Mouse (Mus musculus): ENCODE data around the gene Slc25a24. TPM values are rescaled to one million over a fixed set of nuclear protein-coding genes. Genes with fewer than 3 reads are reported as not detected.

The Slc25a24 gene
- total and polyA plus RNA-seq, 3 experiments: 0.08 TPM; not detected in 2

- Histone ChIP-seq H3K79me2 (replicated peaks; ENCODE audit: control insufficient read depth, extremely low read depth, insufficient read depth, poor library complexity, severe bottlenecking) (no peaks in the 10 kb centered on the region), H3K27me3 (replicated peaks) (no peaks in the 10 kb centered on the region), H3K27ac (ENCODE audit: insufficient read depth, low read depth) (no peak overlapping the region), H3K36me3 (replicated peaks in 1 of 2; ENCODE audit: control insufficient read depth in 1 of 2, insufficient read depth in 1 of 2, low read length in 1 of 2) (no peaks in the 10 kb centered on the region), H3K9me3 (replicated peaks; ENCODE audit: low read length) (no peaks in the 10 kb centered on the region), H3K4me3 (replicated peaks in 1 of 3; ENCODE audit: low read depth in 2 of 3, low read length in 2 of 3, poor library complexity in 1 of 3) (no peak overlapping the region), H3K4me2 (ENCODE audit: insufficient read depth, low read depth, poor library complexity, severe bottlenecking) (no peak overlapping the region), H3K4me1 (ENCODE audit: control insufficient read depth in 1 of 2, insufficient read depth in 2 of 2) (peaks cover 0 to 9% of the 10 kb centered on the region in 2 experiments; a peak in 2 of 4 replicates), H3K9ac (ENCODE audit: insufficient read depth, low read depth) (no peak overlapping the region)
- in situ Hi-C loops (cut with MboI; ENCODE audit: low pct_ligation_motif_present, low pct_unique_long_range_greater_than_20kb, low sequenced_read_pairs): no loop called here
- TF ChIP-seq ZC3H11A (IDR thresholded peaks at IDR 0.05; ENCODE audit: low read depth, low read length) (no peak), ZMIZ1 (IDR thresholded peaks at IDR 0.05; ENCODE audit: low read depth, low read length) (no peak), MXI1 (IDR thresholded peaks at IDR 0.05; ENCODE audit: low read depth, low read length) (no peak), ETS1 (conservative IDR thresholded peaks at IDR 0.05; ENCODE audit: low read depth, low read length) (no peak), CHD1 (IDR thresholded peaks at IDR 0.05; ENCODE audit: low read depth, low read length) (no peak), PAX5 (IDR thresholded peaks at IDR 0.05; ENCODE audit: low read length) (no peak), TBP (conservative IDR thresholded peaks at IDR 0.05; ENCODE audit: low read depth, low read length) (no peak), MYC (IDR thresholded peaks at IDR 0.05; ENCODE audit: low read depth, low read length) (no peak), MAFK (IDR thresholded peaks at IDR 0.05; ENCODE audit: insufficient replicate concordance, low read length) (no peak), RAD21 (IDR thresholded peaks at IDR 0.05; ENCODE audit: low read depth, low read length) (no peak), ELF1 (IDR thresholded peaks at IDR 0.05; ENCODE audit: low read depth, low read length) (no peak), HCFC1 (IDR thresholded peaks at IDR 0.05; ENCODE audit: low read depth, low read length) (no peak), RCOR1 (conservative IDR thresholded peaks at IDR 0.05; ENCODE audit: low read depth, low read length) (no peak)
- dilution Hi-C loops (cut with MboI; ENCODE audit: extremely low pct_ligation_motif_present, extremely low pct_unique_long_range_greater_than_20kb, low sequenced_read_pairs): no loop called here
- no peak for DNase-seq (ENCODE audit: extremely low read depth)
Observed at GRCm38 (mm10) chr3:109165214-109165829, 42.4 kb downstream of the Slc25a24 start.

- Histone ChIP-seq H3K4me3 (replicated peaks in 1 of 3; ENCODE audit: low read depth in 2 of 3, low read length in 2 of 3, poor library complexity in 1 of 3) (no peak overlapping the region), H3K36me3 (replicated peaks in 1 of 2; ENCODE audit: control insufficient read depth in 1 of 2, insufficient read depth in 1 of 2, low read length in 1 of 2) (no peaks in the 10 kb centered on the region), H3K79me2 (replicated peaks; ENCODE audit: control insufficient read depth, extremely low read depth, insufficient read depth, poor library complexity, severe bottlenecking) (no peaks in the 10 kb centered on the region), H3K27me3 (replicated peaks) (no peaks in the 10 kb centered on the region), H3K27ac (ENCODE audit: insufficient read depth, low read depth) (no peak overlapping the region), H3K9me3 (replicated peaks; ENCODE audit: low read length) (no peaks in the 10 kb centered on the region), H3K9ac (ENCODE audit: insufficient read depth, low read depth) (no peak overlapping the region), H3K4me2 (ENCODE audit: insufficient read depth, low read depth, poor library complexity, severe bottlenecking) (no peak overlapping the region), H3K4me1 (ENCODE audit: control insufficient read depth in 1 of 2, insufficient read depth in 2 of 2) (peaks cover 0 to 10% of the 10 kb centered on the region in 2 experiments; a peak in 2 of 4 replicates)
- in situ Hi-C loops (cut with MboI; ENCODE audit: low pct_ligation_motif_present, low pct_unique_long_range_greater_than_20kb, low sequenced_read_pairs) (no loop called here), dilution Hi-C loops (cut with MboI; ENCODE audit: extremely low pct_ligation_motif_present, extremely low pct_unique_long_range_greater_than_20kb, low sequenced_read_pairs) (no loop called here)
- DNase-seq (ENCODE audit: extremely low read depth): no peak
- TF ChIP-seq CTCF (conservative IDR thresholded peaks at IDR 0.05 in 1 of 2, IDR thresholded peaks at IDR 0.05 in 1 of 2; ENCODE audit: low read depth in 2 of 2, low read length in 2 of 2) (no peak), MAX (IDR thresholded peaks at IDR 0.05; ENCODE audit: low read length) (no peak), HCFC1 (IDR thresholded peaks at IDR 0.05; ENCODE audit: low read depth, low read length) (no peak), JUN (IDR thresholded peaks at IDR 0.05; ENCODE audit: insufficient read depth, low read depth, low read length) (no peak), MXI1 (IDR thresholded peaks at IDR 0.05; ENCODE audit: low read depth, low read length) (no peak), SMC3 (IDR thresholded peaks at IDR 0.05; ENCODE audit: low read depth, low read length) (no peak), USF1 (IDR thresholded peaks at IDR 0.05; ENCODE audit: low read depth, low read length) (no peak), PAX5 (IDR thresholded peaks at IDR 0.05; ENCODE audit: low read length) (no peak), IRF4 (IDR thresholded peaks at IDR 0.05; ENCODE audit: low read depth, low read length) (no peak), NELFE (IDR thresholded peaks at IDR 0.05; ENCODE audit: low read depth, low read length) (no peak), ZNF384 (IDR thresholded peaks at IDR 0.05; ENCODE audit: low read depth, low read length) (no peak), MAZ (IDR thresholded peaks at IDR 0.05; ENCODE audit: low read depth, low read length) (no peak), BHLHE40 (IDR thresholded peaks at IDR 0.05; ENCODE audit: low read depth, low read length) (no peak), MAFK (IDR thresholded peaks at IDR 0.05; ENCODE audit: insufficient replicate concordance, low read length) (no peak), MYC (IDR thresholded peaks at IDR 0.05; ENCODE audit: low read depth, low read length) (no peak), ZMIZ1 (IDR thresholded peaks at IDR 0.05; ENCODE audit: low read depth, low read length) (no peak), CHD2 (IDR thresholded peaks at IDR 0.05; ENCODE audit: low read length) (no peak), TCF12 (IDR thresholded peaks at IDR 0.05; ENCODE audit: low read depth, low read length) (no peak), JUND (conservative IDR thresholded peaks at IDR 0.05; ENCODE audit: low read depth, low read length) (no peak)
Observed at GRCm38 (mm10) chr3:109169121-109169520, 46.2 kb downstream of the Slc25a24 start.
